10 mouse cellular contexts compared by ENCODE assay signal in genomic region chr13:98317911-98318310, GRCm38 (mm10). TPM values are rescaled to one million over a fixed set of nuclear protein-coding genes. Genes with fewer than 3 reads are reported as not detected.
DNase-seq lines count a peak whose midpoint lies in the region; ATAC-seq lines count a peak whose summit lies in the region.
"Had no signal": no experiment of that assay in that cellular context is flagged by ENCODE, and none has a peak within 500 bp of the region (broad histone marks: within the 10 kb centered on the region; RNA-seq: fewer than 3 reads in every experiment).

No protein-coding gene starts in this region.

- no peaks in the 10 kb centered on the region for H3K9me3 ChIP-seq in forebrain, embryonic 12.5 days
- H3K9me3 ChIP-seq in forebrain, embryonic 11.5 days (ENCODE audit: control insufficient read depth, low read length) = no peaks in the 10 kb centered on the region
- no peaks in the 10 kb centered on the region for H3K9me3 ChIP-seq in lung, embryonic 15.5 days
- no peaks in the 10 kb centered on the region for H3K9me3 ChIP-seq in limb, embryonic 10.5 days (replicated peaks)
- no peaks in the 10 kb centered on the region for H3K9me3 ChIP-seq in neural tube, embryonic 13.5 days

- H3K4me1 ChIP-seq in forebrain, embryonic 12.5 days = peaks cover 16% of the 10 kb centered on the region
- H3K4me1 ChIP-seq in forebrain, embryonic 11.5 days (replicated peaks; ENCODE audit: control insufficient read depth, insufficient read depth, low read length) = peaks cover 10% of the 10 kb centered on the region; the same call in 1 of the 2 replicates
- peaks cover 11% of the 10 kb centered on the region for H3K4me1 ChIP-seq in lung, embryonic 15.5 days
- H3K4me1 ChIP-seq in limb, embryonic 10.5 days = peaks cover 18% of the 10 kb centered on the region
- H3K4me1 ChIP-seq in neural tube, embryonic 13.5 days (replicated peaks) = peaks cover 27% of the 10 kb centered on the region

- H3K27ac ChIP-seq in forebrain, embryonic 12.5 days = no peak overlapping the region
- no peak overlapping the region for H3K27ac ChIP-seq in forebrain, embryonic 11.5 days (ENCODE audit: low read depth, low read length)
- no peak overlapping the region for H3K27ac ChIP-seq in lung, embryonic 15.5 days
- no peak overlapping the region for H3K27ac ChIP-seq in limb, embryonic 10.5 days
- no peak overlapping the region for H3K27ac ChIP-seq in neural tube, embryonic 13.5 days (replicated peaks)

- no peak for ATAC-seq in forebrain, embryonic 12.5 days (ENCODE audit: low FRiP score)
- ATAC-seq in forebrain, embryonic 11.5 days (replicated peaks; ENCODE audit: low FRiP score) = no peak
- no peak for ATAC-seq in lung, embryonic 15.5 days (ENCODE audit: borderline replicate concordance, extremely low read depth, low FRiP score, low TSS enrichment)
- no peak for ATAC-seq in neural tube, embryonic 13.5 days (ENCODE audit: low read depth)

- no peak overlapping the region for H3K9ac ChIP-seq in forebrain, embryonic 12.5 days
- no peak overlapping the region for H3K9ac ChIP-seq in forebrain, embryonic 11.5 days (ENCODE audit: low read length)
- no peak overlapping the region for H3K9ac ChIP-seq in lung, embryonic 15.5 days
- no peak overlapping the region for H3K9ac ChIP-seq in neural tube, embryonic 13.5 days

- WGBS in forebrain, embryonic 12.5 days = 90% methylated on average over 6 of the region's 6 CpGs
- 91% methylated on average over 6 of the region's 6 CpGs for WGBS in forebrain, embryonic 11.5 days
- WGBS in lung, embryonic 15.5 days = 80% methylated on average over 6 of the region's 6 CpGs
- 94% methylated on average over 6 of the region's 6 CpGs for WGBS in limb, embryonic 10.5 days
- WGBS in neural tube, embryonic 13.5 days = 92% methylated on average over 6 of the region's 6 CpGs

- no peak for DNase-seq in forebrain, embryonic 11.5 days (ENCODE audit: low spot score)
- DNase-seq in lung, postnatal 10 days = no peak
- no peak for DNase-seq in limb, embryonic 10.5 days (ENCODE audit: low spot score)
- DNase-seq in right cerebral cortex, postnatal 36 days (ENCODE audit: low spot score in 2 of 2) = no peak
- DNase-seq in right cerebral cortex, postnatal 14 days = no peak
- DNase-seq: left cerebral cortex, postnatal 4 days had no signal

- peaks cover 14% of the 10 kb centered on the region for H3K36me3 ChIP-seq in forebrain, embryonic 12.5 days (replicated peaks)
- peaks cover 4% of the 10 kb centered on the region; the same call in 1 of the 2 replicates for H3K36me3 ChIP-seq in forebrain, embryonic 11.5 days (ENCODE audit: control insufficient read depth, insufficient read depth, low read length)
- peaks cover 7% of the 10 kb centered on the region; the same call in 1 of the 2 replicates for H3K36me3 ChIP-seq in lung, embryonic 15.5 days
- H3K36me3 ChIP-seq in limb, embryonic 10.5 days = peaks cover 24% of the 10 kb centered on the region
- peaks cover 7% of the 10 kb centered on the region for H3K36me3 ChIP-seq in neural tube, embryonic 13.5 days

- H3K4me2 ChIP-seq in forebrain, embryonic 12.5 days = peak overlapping the region; percentile 71
- H3K4me2 ChIP-seq in forebrain, embryonic 11.5 days (ENCODE audit: low read depth, low read length, severe bottlenecking) = no peak overlapping the region; the same call in 1 of the 2 replicates
- H3K4me2 ChIP-seq in lung, embryonic 15.5 days = peak overlapping the region; percentile 67; the same call in 1 of the 2 replicates
- peak overlapping the region; percentile 78 for H3K4me2 ChIP-seq in neural tube, embryonic 13.5 days

- no peaks in the 10 kb centered on the region for H3K27me3 ChIP-seq in forebrain, embryonic 12.5 days
- H3K27me3 ChIP-seq in forebrain, embryonic 11.5 days (ENCODE audit: control insufficient read depth, insufficient read depth, low read length) = no peaks in the 10 kb centered on the region
- no peaks in the 10 kb centered on the region for H3K27me3 ChIP-seq in lung, embryonic 15.5 days
- no peaks in the 10 kb centered on the region for H3K27me3 ChIP-seq in limb, embryonic 10.5 days (ENCODE audit: low read depth, poor library complexity, severe bottlenecking)
- no peaks in the 10 kb centered on the region for H3K27me3 ChIP-seq in neural tube, embryonic 13.5 days

- H3K4me3 ChIP-seq in forebrain, embryonic 12.5 days (replicated peaks) = no peak overlapping the region
- no peak overlapping the region for H3K4me3 ChIP-seq in forebrain, embryonic 11.5 days (ENCODE audit: low read depth, low read length)
- H3K4me3 ChIP-seq in lung, embryonic 15.5 days = no peak overlapping the region; the same call in 1 of the 2 replicates
- H3K4me3 ChIP-seq in limb, embryonic 10.5 days = peak overlapping the region; percentile 100; the same call in 1 of the 2 replicates
- H3K4me3 ChIP-seq in neural tube, embryonic 13.5 days = no peak overlapping the region

RNA-seq across cellular contexts. Expression of gene Btf3, which starts 1.1 kb away (rescaled TPM):
- polyA plus RNA-seq in forebrain, embryonic 12.5 days (2016; fragmentation: Nextera tagmentation; extraction: Ambion mirVana) = 693 and 699 TPM in 2 replicates
- 697 and 773 TPM in 2 replicates for polyA plus RNA-seq in forebrain, embryonic 11.5 days (2014; fragmentation: Nextera tagmentation; extraction: Ambion mirVana)
- polyA plus RNA-seq in lung, embryonic 15.5 days (2015; fragmentation: Nextera tagmentation; extraction: Ambion mirVana) = 652 and 689 TPM in 2 replicates
- polyA plus RNA-seq in limb, embryonic 10.5 days (2016; fragmentation: Nextera tagmentation; extraction: Ambion mirVana) = 695 and 810 TPM in 2 replicates
- polyA plus RNA-seq in neural tube, embryonic 13.5 days (2015; fragmentation: Nextera tagmentation; extraction: Ambion mirVana) = 615 and 618 TPM in 2 replicates

RNA-seq across cellular contexts. Expression of gene Foxd1, which starts 36.1 kb away (rescaled TPM):
- polyA plus RNA-seq in forebrain, embryonic 12.5 days (2016; fragmentation: Nextera tagmentation; extraction: Ambion mirVana) = 2.6 and 4.2 TPM in 2 replicates
- polyA plus RNA-seq in forebrain, embryonic 11.5 days (2014; fragmentation: Nextera tagmentation; extraction: Ambion mirVana) = 4.4 and 4.8 TPM in 2 replicates
- 0.04 and 0.06 TPM in 2 replicates for polyA plus RNA-seq in lung, embryonic 15.5 days (2015; fragmentation: Nextera tagmentation; extraction: Ambion mirVana)
- 0.11 and 0.21 TPM in 2 replicates for polyA plus RNA-seq in limb, embryonic 10.5 days (2016; fragmentation: Nextera tagmentation; extraction: Ambion mirVana)
- polyA plus RNA-seq in neural tube, embryonic 13.5 days (2015; fragmentation: Nextera tagmentation; extraction: Ambion mirVana) = 1.4 and 1.7 TPM in 2 replicates
- polyA plus RNA-seq: inflammation-experienced regulatory T-cells, adult 6 months had no signal

RNA-seq across cellular contexts. Expression of gene Gm21976, which starts 38.2 kb away (rescaled TPM):
- polyA plus RNA-seq in forebrain, embryonic 12.5 days (2016; fragmentation: Nextera tagmentation; extraction: Ambion mirVana) = not detected in 2 replicates
- polyA plus RNA-seq in forebrain, embryonic 11.5 days (2014; fragmentation: Nextera tagmentation; extraction: Ambion mirVana) = not detected in 2 replicates
- not detected in 2 replicates for polyA plus RNA-seq in lung, embryonic 15.5 days (2015; fragmentation: Nextera tagmentation; extraction: Ambion mirVana)
- polyA plus RNA-seq in limb, embryonic 10.5 days (2016; fragmentation: Nextera tagmentation; extraction: Ambion mirVana) = not detected in 2 replicates
- polyA plus RNA-seq in neural tube, embryonic 13.5 days (2015; fragmentation: Nextera tagmentation; extraction: Ambion mirVana) = not detected in 2 replicates
- polyA plus RNA-seq: inflammation-experienced regulatory T-cells, adult 6 months had no signal

RNA-seq across cellular contexts. Expression of gene Ankra2, which starts 55.0 kb away (rescaled TPM):
- polyA plus RNA-seq in forebrain, embryonic 12.5 days (2016; fragmentation: Nextera tagmentation; extraction: Ambion mirVana) = 36.2 and 38.6 TPM in 2 replicates
- polyA plus RNA-seq in forebrain, embryonic 11.5 days (2014; fragmentation: Nextera tagmentation; extraction: Ambion mirVana) = 30.2 and 33.3 TPM in 2 replicates
- polyA plus RNA-seq in lung, embryonic 15.5 days (2015; fragmentation: Nextera tagmentation; extraction: Ambion mirVana) = 18.0 and 18.8 TPM in 2 replicates
- 10.4 and 12.1 TPM in 2 replicates for polyA plus RNA-seq in limb, embryonic 10.5 days (2016; fragmentation: Nextera tagmentation; extraction: Ambion mirVana)
- polyA plus RNA-seq in neural tube, embryonic 13.5 days (2015; fragmentation: Nextera tagmentation; extraction: Ambion mirVana) = 52.3 and 55.6 TPM in 2 replicates

RNA-seq across cellular contexts. Expression of gene Utp15, which starts 55.1 kb away (rescaled TPM):
- polyA plus RNA-seq in forebrain, embryonic 12.5 days (2016; fragmentation: Nextera tagmentation; extraction: Ambion mirVana) = 37.6 and 40.1 TPM in 2 replicates
- 43.0 and 46.5 TPM in 2 replicates for polyA plus RNA-seq in forebrain, embryonic 11.5 days (2014; fragmentation: Nextera tagmentation; extraction: Ambion mirVana)
- 32.6 and 33.0 TPM in 2 replicates for polyA plus RNA-seq in lung, embryonic 15.5 days (2015; fragmentation: Nextera tagmentation; extraction: Ambion mirVana)
- 51.4 and 54.5 TPM in 2 replicates for polyA plus RNA-seq in limb, embryonic 10.5 days (2016; fragmentation: Nextera tagmentation; extraction: Ambion mirVana)
- polyA plus RNA-seq in neural tube, embryonic 13.5 days (2015; fragmentation: Nextera tagmentation; extraction: Ambion mirVana) = 25.4 and 29.5 TPM in 2 replicates
